Mouse (Mus musculus) splenic B cell, adult 2 months (primary cell): ENCODE results near the gene Bcam.
A peak's percentile ranks its signal among the peaks of the same experiment; 100 is the strongest.

Experiments used
- DNase-seq: peaks from one replicate; pipeline ENCODE4 v3.0.0-alpha.2; 2011; ENCODE audit warnings: low read depth, low spot score
- H3K27me3 ChIP-seq: 2 replicates; pipeline ENCODE4 v1.6.1; 2012; ENCODE audit warnings: mild to moderate bottlenecking, low read length, moderate library complexity, mixed read lengths; ENCODE audit not compliant: control insufficient read depth, poor library complexity, insufficient read depth, severe bottlenecking
- H3K36me3 ChIP-seq: 2 replicates; pipeline ENCODE4 v1.6.1; 2012; ENCODE audit warnings: mild to moderate bottlenecking, low read length, moderate library complexity, mixed read lengths; ENCODE audit not compliant: control insufficient read depth, poor library complexity, insufficient read depth, severe bottlenecking

The Bcam gene

GRCm38 (mm10) chr7:19714836-19715235 is 56.0 kb downstream of the Bcam start:
- peaks cover 7% of the 10 kb centered on the region for H3K36me3 ChIP-seq
- DNase-seq = no peak
- H3K27me3 ChIP-seq = no peaks in the 10 kb centered on the region

- Histone ChIP-seq H3K27me3 (no peaks in the 10 kb centered on the region), H3K36me3 (peaks cover 7% of the 10 kb centered on the region)
- DNase-seq = no peak
Observed at GRCm38 (mm10) chr7:19713598-19713997, 57.2 kb downstream of the Bcam start.

- Histone ChIP-seq H3K27me3 (no peaks in the 10 kb centered on the region), H3K36me3 (peaks cover 7% of the 10 kb centered on the region)
- peak; percentile 72 for DNase-seq
Observed at GRCm38 (mm10) chr7:19713196-19713595, 57.6 kb downstream of the Bcam start.

- Histone ChIP-seq H3K27me3 (no peaks in the 10 kb centered on the region), H3K36me3 (peaks cover 9% of the 10 kb centered on the region)
- peak; percentile 31 for DNase-seq
Observed at GRCm38 (mm10) chr7:19712414-19712813, 58.4 kb downstream of the Bcam start.

- H3K36me3 ChIP-seq = peaks cover 9% of the 10 kb centered on the region
- DNase-seq = no peak
- H3K27me3 ChIP-seq = no peaks in the 10 kb centered on the region
Observed at GRCm38 (mm10) chr7:19710650-19711049, 60.2 kb downstream of the Bcam start.
